1 mouse cellular context compared by ENCODE assay signal in the genomic region with DNA sequence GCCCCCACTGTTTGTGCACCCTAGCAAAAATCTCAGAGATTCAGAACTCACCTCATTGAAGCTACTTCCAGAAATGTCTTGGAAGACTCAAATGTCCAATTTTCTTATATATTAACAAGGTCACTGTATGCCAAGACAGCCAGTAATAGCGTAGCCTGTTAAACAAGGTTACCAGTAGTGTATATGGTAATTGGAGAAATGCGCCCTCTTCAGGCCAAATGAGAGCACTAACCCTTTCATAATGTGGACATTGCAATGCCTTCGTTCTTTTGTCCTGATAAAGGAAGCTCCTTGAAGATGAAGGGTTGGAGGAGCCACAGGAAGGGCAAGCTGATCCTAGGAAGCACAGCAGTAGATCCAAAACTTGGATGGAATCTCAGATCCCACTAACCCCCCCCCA.
TF ChIP-seq lines count a peak whose summit lies in the region.

No protein-coding gene starts in this region.

TF ChIP-seq in MEL, 35 proteins besides CTCF, POLR2A, EP300 and RAD21 (continued from another document):
- TF ChIP-seq BHLHE40 (IDR thresholded peaks at IDR 0.05; ENCODE audit: borderline replicate concordance, low read depth, low read length) = no peak
- no peak for TF ChIP-seq RCOR1 (IDR thresholded peaks at IDR 0.05; ENCODE audit: low read depth, low read length)
- TF ChIP-seq ZNF384 (IDR thresholded peaks at IDR 0.05; ENCODE audit: low read depth, low read length) = no peak
- no peak for TF ChIP-seq ZKSCAN1 (IDR thresholded peaks at IDR 0.05; ENCODE audit: low read depth, low read length)
- TF ChIP-seq ZC3H11A (IDR thresholded peaks at IDR 0.05; ENCODE audit: low read depth, low read length) = no peak
- TF ChIP-seq TAL1 (IDR thresholded peaks at IDR 0.05; ENCODE audit: low read length) = no peak
- no peak for TF ChIP-seq MAX (IDR thresholded peaks at IDR 0.05; ENCODE audit: low read length)
- no peak for TF ChIP-seq USF2 (IDR thresholded peaks at IDR 0.05; ENCODE audit: borderline replicate concordance in 1 of 2, insufficient read depth in 1 of 2, low read depth in 1 of 2, low read length in 2 of 2)
- no peak for TF ChIP-seq POLR2AphosphoS2 (IDR thresholded peaks at IDR 0.05; ENCODE audit: low read length)
- TF ChIP-seq TBP (IDR thresholded peaks at IDR 0.05; ENCODE audit: low read depth, low read length) = no peak
